Mouse (Mus musculus) gastrocnemius, adult 8-10 months (tissue): ENCODE data around the gene Rere. TPM values are rescaled to one million over a fixed set of nuclear protein-coding genes. Genes with fewer than 3 reads are reported as not detected.

Experiments used
- DNase-seq, 2 experiments: peaks; one replicate each; pipeline ENCODE4 v3.0.0; 2022; ENCODE audit warnings: low spot score in 2 of 2
- total RNA-seq, 4 experiments: library from RNA; stranded (reverse); gene quantifications; 2 replicates each; pipeline ENCODE4 v1.2.4; 2022

Gene Rere
- total RNA-seq, 4 experiments from 2014 or later = 53.7 to 93.1 (median 66.0) TPM

DNA sequence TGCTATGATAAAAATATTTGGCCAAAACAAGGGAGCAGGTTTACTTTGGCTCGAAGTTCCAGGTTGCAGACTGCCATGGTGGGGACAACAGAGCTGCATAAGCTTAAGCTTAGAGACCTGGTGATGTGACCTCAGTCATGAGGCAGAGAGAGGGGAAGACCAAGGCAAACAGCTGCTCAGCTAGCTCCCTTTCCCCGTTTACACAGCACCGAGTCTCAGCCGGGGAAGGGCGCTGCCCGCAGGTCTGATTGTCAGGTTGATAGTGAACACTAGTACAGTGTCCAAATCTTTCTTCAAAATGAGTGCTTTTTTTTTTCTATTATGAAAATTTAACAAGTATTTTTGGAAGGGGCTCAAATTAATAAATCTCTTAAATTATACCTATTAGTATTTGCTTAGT lies 97.9 kb downstream of the Rere start:
- DNase-seq = no peak

DNA sequence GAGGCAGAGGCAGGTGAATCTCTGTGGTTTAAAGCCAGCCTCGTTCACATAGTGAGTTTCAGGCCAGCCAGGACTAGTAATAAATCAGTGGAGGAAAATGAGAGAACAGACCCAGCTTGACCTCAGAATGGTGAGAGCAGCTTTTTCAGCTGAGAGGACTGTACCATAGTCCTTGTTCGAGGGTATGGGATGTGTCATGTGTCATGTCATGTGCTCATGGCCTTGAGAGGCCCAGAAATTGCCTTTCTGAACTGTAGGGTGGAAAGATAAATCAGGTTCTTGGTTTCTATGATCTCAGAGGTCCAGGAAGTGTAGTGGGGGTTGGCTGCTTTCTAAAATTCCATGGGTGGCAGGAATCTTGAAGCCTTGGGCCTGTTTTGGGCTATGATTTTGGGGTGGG lies 98.3 kb downstream of the Rere start:
- no peak for DNase-seq

DNA sequence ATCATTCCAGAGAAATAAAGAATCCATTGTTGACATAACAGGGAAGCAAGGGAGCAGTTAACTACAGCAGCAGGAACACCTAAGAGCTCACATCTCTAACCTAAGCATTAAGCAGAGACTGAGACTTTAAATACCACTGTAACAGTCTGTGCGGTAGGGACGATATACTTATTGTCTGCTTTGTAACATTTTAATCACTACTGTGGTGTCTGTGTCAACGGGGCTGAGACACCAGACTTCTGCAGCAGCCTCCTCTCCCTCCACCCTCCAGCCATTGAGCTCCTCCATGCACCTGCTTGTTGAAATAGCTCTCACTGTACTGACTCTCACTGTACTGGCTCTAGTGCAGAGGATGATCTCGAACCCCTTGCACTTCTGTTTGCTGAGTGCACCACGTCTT lies 98.8 kb downstream of the Rere start:
- no peak for DNase-seq

DNA sequence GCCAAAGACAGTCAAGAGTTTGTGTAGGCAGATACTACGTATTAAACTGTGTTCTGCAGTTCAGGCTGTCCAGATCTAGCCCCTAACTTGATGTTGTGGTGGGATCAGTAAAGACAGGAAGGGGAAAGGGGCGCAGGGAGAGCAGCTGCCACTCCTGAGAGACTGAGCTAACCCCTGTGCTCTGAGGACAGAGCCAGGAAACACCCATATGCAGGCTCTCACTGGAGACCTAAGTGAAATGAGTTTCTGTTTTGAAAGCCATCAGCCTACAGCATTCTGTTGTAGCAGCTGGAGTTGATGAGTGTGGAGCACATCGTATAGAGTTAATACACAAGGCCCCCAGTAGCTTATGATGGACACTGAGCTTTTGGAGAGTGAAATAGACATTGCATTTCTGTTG lies 101.1 kb downstream of the Rere start:
- no peak for DNase-seq

DNA sequence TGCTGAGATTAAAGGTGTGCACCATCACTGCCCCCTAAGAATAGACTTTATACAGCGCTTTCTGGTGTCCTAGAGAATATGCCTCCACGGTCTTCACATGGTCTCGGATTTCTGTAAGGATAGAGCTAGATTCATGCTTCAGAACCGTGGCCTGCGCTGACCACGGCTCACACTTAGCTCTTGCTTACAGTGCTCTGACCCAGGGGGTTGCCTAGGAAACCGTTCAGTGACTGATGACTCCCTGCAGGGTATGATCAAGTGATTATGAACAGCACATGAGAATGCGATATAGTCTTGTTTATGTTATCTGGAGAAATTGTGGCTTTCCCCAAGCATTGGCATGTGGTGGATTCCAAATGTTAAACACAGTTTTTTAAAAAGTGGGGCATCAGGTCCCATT lies 103.0 kb downstream of the Rere start:
- no peak for DNase-seq

DNA sequence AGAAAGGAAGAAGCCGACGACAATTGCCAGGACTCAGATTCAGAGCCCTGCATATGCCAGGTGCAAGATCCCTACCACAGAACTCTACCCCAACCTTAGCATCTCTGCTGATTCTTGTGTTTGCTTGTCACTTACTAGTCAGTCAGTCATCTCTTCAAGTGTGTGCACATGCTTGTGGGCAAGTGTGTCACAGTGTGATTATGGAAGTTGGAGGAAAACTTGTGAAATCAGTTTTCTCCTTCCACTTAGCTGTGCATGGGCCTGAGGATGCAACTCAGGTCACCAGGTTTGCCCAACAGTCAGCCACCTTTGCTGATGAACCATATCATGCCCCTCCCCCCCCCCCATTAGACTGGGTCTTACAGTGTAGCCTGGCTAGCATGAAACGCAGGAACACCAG lies 103.5 kb downstream of the Rere start:
- no peak for DNase-seq

DNA sequence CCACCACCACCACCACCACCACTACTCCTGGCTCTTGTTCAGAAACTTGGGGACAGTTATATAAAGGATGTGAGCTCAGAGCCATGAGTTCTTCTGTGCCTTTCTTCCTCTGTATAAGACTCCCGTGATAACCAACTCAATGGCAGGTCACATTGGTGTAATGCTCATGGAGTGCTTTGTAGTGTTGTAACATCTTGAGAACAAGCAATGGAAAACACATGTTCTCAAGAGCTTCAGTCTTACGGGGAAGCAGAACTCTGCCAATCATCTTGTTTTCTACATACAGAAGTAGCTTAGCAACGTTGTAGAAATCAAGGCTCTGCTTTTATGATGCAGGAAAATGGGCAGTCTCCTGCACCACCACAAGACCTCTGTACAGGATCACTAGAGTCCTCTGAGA lies 107.1 kb downstream of the Rere start:
- DNase-seq = no peak

DNA sequence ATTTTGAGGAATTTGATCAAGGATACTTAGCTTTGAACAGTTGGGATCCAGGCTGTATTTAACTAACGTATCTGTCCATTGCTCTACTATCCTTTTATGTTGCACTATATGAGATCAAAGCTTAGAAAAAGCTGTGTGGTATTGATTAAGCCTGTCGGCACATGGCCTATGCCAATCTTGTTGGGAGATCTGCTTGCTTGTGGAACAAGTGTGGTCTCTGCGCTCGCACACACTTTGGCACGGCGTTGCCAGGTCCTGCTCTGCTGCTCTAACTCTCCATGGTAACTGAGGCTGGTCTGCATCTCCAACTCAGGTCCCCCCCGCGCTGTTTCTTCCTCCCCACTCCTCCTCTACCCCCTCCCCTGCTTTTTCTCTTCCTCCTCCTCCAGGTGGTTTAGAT lies 112.2 kb downstream of the Rere start:
- no peak for DNase-seq

DNA sequence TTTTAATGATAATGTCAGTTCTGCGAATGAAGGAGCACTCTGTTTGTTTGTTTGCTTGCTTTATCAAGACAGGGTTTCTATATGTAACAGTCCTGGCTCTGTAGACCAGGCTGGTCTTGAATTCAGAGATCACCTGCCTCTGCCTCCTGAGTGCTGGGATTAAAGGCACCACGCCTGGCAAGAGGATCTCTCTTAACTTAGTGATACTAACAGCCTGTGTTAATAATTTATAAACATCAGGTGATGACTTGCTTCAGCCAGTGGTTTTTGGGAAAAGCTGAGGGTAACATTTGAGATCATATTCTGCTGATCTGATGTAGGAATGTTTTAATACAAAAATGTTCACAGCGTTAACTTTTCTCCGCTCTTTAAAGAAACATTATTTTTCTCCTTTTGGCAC lies 112.6 kb downstream of the Rere start:
- DNase-seq = no peak

DNA sequence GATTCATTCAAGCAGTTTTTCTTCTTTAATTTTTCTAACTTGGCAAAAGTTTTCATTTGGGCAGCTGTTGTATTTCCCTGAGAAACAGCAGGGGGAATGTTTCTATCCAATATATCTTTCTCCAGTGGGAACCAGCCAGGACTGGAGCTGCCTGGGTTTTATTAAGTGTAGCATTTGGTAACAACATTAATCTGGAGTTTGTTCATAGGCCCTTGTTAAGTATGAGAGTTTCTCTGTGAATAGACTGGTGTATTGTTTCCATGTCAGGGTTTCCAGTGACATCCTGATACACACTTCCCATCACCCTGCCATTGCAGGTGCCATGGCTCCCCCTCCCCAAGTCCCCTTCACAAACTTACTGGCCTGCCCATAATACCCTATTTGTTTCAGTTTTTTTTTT lies 114.9 kb downstream of the Rere start:
- no peak for DNase-seq

DNA sequence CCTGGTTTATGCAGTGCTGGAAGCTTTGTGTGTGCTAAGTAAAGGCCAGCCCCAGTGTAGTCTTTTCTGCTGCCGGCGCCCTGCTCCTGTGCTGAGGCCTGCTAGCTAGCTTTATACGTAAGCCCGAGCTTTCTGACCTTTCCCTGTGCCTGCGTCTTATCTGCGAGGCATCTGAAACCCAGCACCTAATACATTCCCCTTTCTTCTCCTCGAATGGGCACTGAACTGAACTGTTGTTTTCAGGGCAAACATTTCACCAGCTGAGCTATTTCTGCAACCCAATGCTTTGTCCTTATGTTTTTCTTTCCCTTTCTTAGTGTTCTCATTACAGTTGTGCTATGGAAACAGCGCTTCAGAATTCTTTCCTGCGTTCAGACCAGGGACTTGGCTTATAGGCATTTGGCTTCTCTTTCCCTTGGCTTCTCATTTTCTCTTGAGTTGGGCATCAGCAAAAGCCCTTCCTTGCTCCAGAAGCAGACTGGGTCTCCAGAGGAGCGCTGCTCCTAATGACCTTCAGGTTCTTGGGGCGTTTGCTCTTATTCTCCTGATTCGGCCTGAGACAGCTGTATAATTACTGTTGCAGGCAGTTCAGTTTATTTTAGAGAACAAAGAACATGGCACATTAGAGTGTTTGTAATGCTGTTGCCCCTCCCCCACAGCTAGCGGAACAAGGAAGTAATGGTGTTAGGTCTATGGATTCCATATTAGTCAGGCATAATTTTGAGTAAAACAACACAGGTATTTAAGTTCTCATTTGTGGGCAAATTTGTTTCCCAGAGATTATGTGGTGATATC lies 115.6 kb downstream of the Rere start:
- DNase-seq = no peak

DNA sequence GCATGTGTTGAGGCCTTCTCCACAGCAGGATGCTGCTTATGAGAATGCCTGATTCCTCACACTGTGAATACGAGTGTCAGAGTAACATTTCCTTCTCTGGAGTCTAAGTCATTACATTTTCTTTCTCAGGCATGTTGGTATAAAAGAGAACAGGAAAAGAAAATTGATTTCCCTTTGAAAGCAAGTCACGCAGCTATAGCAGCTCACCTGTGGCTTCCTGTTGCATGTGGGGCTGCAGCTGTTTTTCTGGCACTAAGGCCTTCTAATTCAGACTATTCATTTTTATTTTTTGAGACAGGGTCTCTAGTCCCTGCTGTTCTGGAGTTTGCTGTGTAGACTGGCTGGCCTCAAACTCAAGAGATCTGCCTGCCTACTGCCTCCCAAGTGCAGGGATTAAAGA lies 117.6 kb downstream of the Rere start:
- no peak for DNase-seq

DNA sequence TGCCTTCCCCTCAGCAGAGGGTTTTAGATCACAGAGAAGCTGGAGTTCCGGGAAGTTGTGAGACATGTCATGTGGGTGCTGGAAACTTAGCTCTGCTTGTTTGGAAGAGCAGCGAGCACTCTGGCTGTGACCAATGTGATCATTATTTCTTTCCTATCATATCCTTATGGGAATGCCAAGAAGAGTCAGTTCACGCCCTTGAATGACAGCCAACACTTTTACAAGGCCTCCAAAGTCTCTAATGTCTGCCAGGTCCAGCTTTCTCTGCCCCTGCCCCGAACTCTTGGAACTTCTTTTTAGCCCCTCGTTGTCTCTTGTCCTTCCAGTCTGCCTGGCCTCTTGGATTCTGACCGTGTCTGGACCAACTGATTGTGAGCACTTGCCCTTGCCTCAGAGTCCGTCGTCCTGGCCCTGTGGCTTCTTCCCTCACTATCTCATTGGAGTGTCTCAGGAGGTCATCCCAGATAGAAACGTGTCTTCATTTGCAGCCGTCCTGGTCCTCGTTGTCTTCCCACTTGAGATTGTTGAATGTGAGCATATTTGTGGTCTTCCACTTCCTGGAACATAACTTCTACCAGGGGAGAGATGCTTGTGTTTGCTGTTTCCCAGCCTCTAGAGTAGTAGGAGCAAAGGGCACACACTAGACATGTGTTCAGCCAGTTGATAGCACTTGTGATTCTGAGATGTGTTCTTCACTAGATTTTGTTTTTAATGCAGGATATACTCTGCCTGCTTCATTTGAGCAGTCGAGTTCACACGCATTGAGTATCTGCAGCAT lies 120.6 kb downstream of the Rere start:
- peak in 1 of 2 experiments; percentile 13 for DNase-seq

DNA sequence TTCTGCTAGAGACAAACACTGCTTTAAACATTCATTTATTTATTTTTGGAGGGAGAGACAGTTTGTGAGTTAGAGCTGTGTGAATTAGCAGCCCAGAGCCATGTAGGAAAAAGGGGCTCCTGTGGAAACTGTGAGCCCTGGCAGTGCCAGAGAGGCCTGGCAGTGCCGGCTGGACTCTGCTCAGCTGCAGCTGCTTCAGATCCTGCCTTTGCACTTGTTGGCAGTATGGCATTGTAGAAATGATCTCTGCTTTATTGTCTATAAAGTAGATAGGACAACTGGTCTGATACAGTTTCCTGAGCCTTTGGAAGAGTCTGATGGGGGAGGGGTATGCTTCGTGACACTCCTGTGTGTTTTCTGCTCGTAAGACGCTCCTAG lies 121.2 kb downstream of the Rere start:
- DNase-seq = no peak

DNA sequence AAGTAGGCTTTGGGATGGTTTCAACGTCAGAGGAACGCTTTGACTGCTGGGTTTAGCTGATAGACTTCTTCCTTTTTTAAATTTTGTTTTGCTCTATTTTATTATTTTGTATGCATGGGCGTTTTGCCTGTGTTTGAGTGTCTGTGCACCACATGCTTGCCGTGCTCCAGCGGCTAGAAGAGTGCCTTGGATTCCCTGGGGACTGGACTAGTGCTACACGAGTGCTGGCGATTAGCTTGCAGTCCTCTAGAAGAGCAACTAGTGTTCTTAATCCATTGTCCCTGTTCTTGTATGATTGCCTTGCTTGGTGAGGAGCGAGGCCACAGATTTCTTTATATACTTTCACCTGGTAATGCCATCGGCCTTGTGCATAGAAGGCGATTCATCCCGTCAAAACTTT lies 122.5 kb downstream of the Rere start:
- DNase-seq = no peak

DNA sequence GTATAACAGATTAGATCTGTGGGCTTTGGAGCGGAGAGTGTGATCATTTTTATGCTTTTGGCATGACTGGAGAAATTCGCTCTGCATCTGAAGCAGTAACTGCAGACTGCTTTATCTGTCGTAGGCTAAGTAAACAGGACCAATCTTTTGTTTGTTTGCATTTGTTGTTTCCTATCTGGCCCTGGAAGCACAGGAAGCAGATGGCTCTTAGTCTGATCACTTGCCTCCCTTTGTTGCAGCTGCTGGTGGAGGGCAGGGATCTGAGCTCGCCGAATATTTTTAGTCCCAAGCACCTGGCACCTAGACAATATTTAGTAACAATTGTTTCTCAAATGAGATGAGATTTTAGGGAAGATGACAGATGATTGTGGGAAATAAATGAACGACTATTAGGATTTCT lies 123.1 kb downstream of the Rere start:
- DNase-seq = no peak

DNA sequence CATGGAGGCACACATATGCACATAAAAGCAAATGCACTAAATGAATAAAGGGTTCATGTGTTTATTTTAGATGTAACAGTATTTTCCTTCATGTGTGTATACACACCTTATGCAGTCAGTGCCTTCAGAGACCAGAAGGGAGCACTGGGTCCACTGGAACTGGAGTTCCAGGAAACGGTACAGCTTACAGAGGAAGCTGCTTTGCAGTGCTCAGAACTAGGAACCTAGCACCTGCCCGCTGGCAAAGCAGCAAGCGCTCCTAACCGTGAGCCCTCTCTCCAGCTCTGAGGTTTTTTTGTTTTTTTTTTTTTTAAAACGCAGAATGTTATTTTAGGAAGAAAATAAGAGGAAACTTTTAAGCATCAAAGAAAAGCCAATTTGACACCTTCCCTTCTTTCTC lies 124.3 kb downstream of the Rere start:
- no peak for DNase-seq

DNA sequence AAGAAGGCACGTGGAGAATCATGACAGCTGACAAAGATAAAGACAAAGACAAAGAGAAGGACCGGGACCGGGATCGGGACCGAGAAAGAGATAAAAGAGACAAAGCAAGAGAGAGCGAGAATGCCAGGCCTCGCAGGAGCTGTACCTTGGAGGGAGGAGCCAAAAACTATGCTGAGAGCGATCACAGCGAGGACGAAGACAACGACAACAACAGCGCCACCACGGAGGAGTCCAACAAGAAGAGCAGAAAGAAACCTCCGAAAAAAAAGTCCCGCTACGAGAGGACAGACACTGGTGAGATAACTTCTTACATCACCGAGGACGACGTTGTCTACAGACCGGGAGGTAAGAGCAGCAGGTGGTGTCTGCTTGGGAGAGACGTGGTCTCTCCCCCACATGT lies 124.9 kb downstream of the Rere start:
- DNase-seq = no peak

DNA sequence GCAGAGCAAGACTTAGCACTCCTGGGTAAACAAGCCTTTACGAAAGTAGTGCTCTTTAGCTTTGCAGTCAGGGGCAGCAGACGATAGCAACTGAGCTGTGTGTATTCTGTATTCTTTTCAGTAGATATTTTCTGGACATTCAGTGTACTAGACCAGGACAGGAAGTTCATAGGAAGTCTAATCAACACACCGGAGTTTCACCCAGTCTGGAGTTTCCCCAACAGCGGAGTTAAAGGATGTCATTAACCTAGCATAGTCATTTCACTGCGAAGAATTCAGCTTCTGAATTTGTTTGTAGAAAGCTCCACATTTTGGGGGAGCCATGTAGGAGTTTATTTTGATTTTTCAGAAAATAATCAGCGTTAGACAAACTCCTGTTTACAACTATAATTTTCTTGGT lies 125.4 kb downstream of the Rere start:
- no peak for DNase-seq

DNA sequence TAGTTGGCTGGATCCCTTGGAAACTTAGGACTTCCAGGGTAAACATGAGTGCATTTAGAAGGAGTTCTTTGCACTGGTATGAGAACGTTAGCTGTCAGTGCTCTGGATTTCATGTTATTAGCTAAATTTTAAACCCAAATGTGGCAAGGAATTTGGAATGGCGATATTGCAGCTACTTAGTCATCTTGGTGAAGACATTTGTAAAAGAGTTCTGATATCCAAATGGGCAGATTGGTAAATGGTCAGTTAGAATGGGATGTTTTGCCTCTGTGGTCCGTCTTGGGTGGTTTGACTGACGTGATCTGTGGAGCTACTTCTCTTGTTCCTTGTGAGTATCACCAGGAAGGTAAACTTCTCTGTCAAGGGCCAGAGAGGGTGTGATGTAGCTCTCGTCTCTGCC lies 132.8 kb downstream of the Rere start:
- no peak for DNase-seq

DNA sequence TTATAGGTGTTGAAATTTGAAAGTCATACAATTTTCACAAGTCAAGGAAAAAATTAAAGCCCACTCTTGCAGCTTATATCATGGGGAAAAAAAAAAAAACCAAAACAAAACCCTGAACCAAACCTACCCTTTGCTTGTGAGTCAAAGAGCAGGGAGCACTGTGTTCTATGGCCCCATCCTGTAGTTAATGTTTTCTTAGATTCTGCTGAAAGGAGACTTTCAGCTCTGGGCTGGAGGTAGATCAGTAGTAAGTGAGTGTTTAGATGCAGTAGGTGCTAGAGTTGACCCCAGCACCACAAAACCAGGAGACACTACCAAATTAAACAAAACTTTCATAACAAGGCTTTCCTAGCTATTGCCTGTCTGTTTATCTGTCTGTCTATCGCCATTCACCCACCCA lies 133.3 kb downstream of the Rere start:
- no peak for DNase-seq

DNA sequence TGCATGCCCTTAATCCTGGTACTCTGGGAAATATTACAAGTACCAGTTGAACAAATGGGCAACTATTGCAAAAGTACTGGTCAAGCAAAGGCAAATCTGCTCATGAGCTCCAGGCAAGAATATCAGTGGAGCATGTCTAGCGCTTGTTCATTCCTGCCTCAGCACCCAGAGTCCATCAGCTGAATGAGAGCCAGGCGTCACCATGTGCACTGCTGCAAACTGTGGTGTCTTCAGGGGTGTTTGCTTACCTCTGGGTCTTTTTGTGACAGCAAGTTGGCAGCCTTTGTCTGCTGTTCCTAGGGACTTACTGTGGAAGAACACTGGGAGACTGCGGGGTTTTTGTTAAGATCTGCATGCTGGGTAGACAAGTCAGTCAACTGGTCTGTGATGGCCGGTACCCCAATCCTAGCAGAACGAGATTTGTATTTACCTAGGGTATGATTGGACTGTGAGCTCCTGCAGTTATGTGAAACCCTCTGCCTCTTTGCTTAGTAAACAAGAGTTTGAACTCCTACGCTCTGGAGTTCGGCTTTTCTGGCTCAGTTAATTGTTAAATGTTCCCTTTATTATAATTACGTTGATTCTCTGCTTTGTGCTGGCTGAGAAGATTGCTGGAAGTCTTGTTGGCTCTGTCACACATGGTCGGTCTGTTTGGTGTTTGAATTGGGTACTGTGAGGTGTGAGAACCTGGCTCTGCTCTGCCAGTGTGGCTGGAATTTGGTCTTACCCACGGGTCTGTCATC lies 134.0 kb downstream of the Rere start:
- DNase-seq = no peak
